Mouse (Mus musculus): ENCODE measurements around the gene Zfp26. TPM values are rescaled to one million over a fixed set of nuclear protein-coding genes. Genes with fewer than 3 reads are reported as not detected.
A peak's percentile ranks its signal among the peaks of the same experiment; 100 is the strongest.

Gene Zfp26
- polyA plus RNA-seq, 1 experiment = 13.8 TPM

DNA sequence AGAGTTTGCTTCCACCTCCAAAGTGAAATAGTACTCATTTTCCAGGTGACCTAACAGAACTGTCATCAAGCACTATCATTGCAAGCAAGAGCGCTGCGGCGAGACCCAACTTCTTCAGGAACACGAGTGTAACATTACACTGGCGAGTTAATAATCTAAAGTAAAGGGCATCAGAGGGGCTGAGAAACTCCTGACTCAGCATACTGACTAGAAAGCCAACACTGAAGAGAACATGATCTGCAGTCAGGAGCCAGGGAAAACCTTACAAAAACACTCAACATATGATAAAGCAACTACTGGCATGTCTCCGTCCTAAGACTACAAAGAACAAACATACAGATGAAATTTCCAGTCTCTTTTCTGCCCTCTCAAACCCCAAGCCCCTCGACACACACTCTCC is 76.3 kb downstream of the Zfp26 start:
- TF ChIP-seq POLR2A (IDR thresholded peaks at IDR 0.05; ENCODE audit: borderline replicate concordance, low read depth, low read length) (no peak), CTCF (IDR thresholded peaks at IDR 0.05; ENCODE audit: low read depth, low read length) (no peak)

More for the DNA sequence above, 76.3 kb downstream of the Zfp26 start:
- peaks cover 6% of the 10 kb centered on the region for H3K4me1 ChIP-seq (ENCODE audit: control insufficient read depth, insufficient read depth, low read length)
- no peak overlapping the region for H3K27ac ChIP-seq (ENCODE audit: insufficient read depth, low read depth, low read length)
- H3K4me3 ChIP-seq (ENCODE audit: insufficient read depth, low read length) = peak overlapping the region; percentile 11; the same call in 1 of the 2 replicates

Other genes starting within 250 kb of the Zfp26 start
- not detected in 2 replicates for gene Olfr871, start 248.0 kb downstream of the Zfp26 start, polyA plus RNA-seq (2012; ENCODE audit: insufficient read depth, insufficient read length, missing spikeins)
- not detected in 2 replicates for gene Olfr872, start 223.0 kb downstream of the Zfp26 start, polyA plus RNA-seq (2012; ENCODE audit: insufficient read depth, insufficient read length, missing spikeins)
- gene Olfr39, start 177.8 kb downstream of the Zfp26 start, polyA plus RNA-seq (2012; ENCODE audit: insufficient read depth, insufficient read length, missing spikeins) = not detected in 2 replicates
- gene Olfr873, start 161.6 kb downstream of the Zfp26 start, polyA plus RNA-seq (2012; ENCODE audit: insufficient read depth, insufficient read length, missing spikeins) = not detected in 2 replicates
- not detected in 2 replicates for gene Olfr18, start 124.1 kb downstream of the Zfp26 start, polyA plus RNA-seq (2012; ENCODE audit: insufficient read depth, insufficient read length, missing spikeins)
- 17.3 and 17.7 TPM in 2 replicates for gene Zfp560, start 75.0 kb downstream of the Zfp26 start, polyA plus RNA-seq (2012; ENCODE audit: insufficient read depth, insufficient read length, missing spikeins)
- gene Zfp426, start 32.6 kb upstream of the Zfp26 start, polyA plus RNA-seq (2012; ENCODE audit: insufficient read depth, insufficient read length, missing spikeins) = 14.7 and 15.7 TPM in 2 replicates
- gene Zfp266, start 61.3 kb upstream of the Zfp26 start, polyA plus RNA-seq (2012; ENCODE audit: insufficient read depth, insufficient read length, missing spikeins) = 16.1 and 20.6 TPM in 2 replicates
- 7.4 and 7.5 TPM in 2 replicates for gene Zfp846, start 121.1 kb upstream of the Zfp26 start, polyA plus RNA-seq (2012; ENCODE audit: insufficient read depth, insufficient read length, missing spikeins)
- 309 and 316 TPM in 2 replicates for gene Ubl5, start 182.7 kb upstream of the Zfp26 start, polyA plus RNA-seq (2012; ENCODE audit: insufficient read depth, insufficient read length, missing spikeins)
- gene Fbxl12, start 184.6 kb upstream of the Zfp26 start, polyA plus RNA-seq (2012; ENCODE audit: insufficient read depth, insufficient read length, missing spikeins) = 15.7 and 16.7 TPM in 2 replicates
- gene Pin1, start 191.9 kb upstream of the Zfp26 start, polyA plus RNA-seq (2012; ENCODE audit: insufficient read depth, insufficient read length, missing spikeins) = 11.4 and 11.5 TPM in 2 replicates